Comparison of ENCODE assay signal across 8 mouse cellular contexts in genomic region chr6:91877885-91878651, GRCm38 (mm10). TPM values are rescaled to one million over a fixed set of nuclear protein-coding genes. Genes with fewer than 3 reads are reported as not detected.
DNase-seq lines count a peak whose midpoint lies in the region; ATAC-seq lines count a peak whose summit lies in the region.

Ccdc174 (plus strand) TSS chr6:91878053.

- H3K36me3 ChIP-seq in heart, embryonic 14.5 days (ENCODE audit: control insufficient read depth, insufficient read depth, low read length): peaks cover 24% of the 10 kb centered on the region
- H3K36me3 ChIP-seq in liver, embryonic 13.5 days: peaks cover 17% of the 10 kb centered on the region
- 0 out of 2 replicates have a peak, but pooled peaks cover 3% of the 10 kb centered on the region for H3K36me3 ChIP-seq in stomach, embryonic 16.5 days (ENCODE audit: control insufficient read depth, insufficient read depth, low read length)

- peak; percentile 98 for ATAC-seq in CD4-positive, CD25-positive, alpha-beta regulatory T cell, adult 4 months
- peak; percentile 82 for ATAC-seq in heart, embryonic 14.5 days (ENCODE audit: insufficient number of reproducible peaks, insufficient read depth, low FRiP score, low read depth)
- peak; percentile 97 for ATAC-seq in liver, embryonic 13.5 days (ENCODE audit: low read depth)
- peak; percentile 94 for ATAC-seq in stomach, embryonic 16.5 days (ENCODE audit: insufficient read depth, low FRiP score)

- WGBS in heart, embryonic 14.5 days: under 1% methylated on average over 47 of the region's 47 CpGs
- under 1% methylated on average over 47 of the region's 47 CpGs for WGBS in liver, embryonic 13.5 days (ENCODE audit: insufficient replicate concordance)
- WGBS in stomach, embryonic 16.5 days: under 1% methylated on average over 47 of the region's 47 CpGs

- H3K27ac ChIP-seq in heart, embryonic 14.5 days (replicated peaks in 1 of 2; ENCODE audit: control insufficient read depth in 1 of 2, insufficient read depth in 1 of 2, low read depth in 2 of 2, low read length in 2 of 2): peak within 1 kb of the TSS; percentile 65 to 73
- H3K27ac ChIP-seq in liver, embryonic 13.5 days: peak within 1 kb of the TSS; percentile 60
- peak within 1 kb of the TSS; percentile 34; the same call in 1 of the 2 replicates for H3K27ac ChIP-seq in stomach, embryonic 16.5 days (ENCODE audit: low read length)

- peak within 1 kb of the TSS; percentile 82 to 97 for H3K4me3 ChIP-seq in heart, embryonic 14.5 days (ENCODE audit: control insufficient read depth in 1 of 2, insufficient read depth in 1 of 2, low read depth in 1 of 2, low read length in 2 of 2)
- peak within 1 kb of the TSS; percentile 92 for H3K4me3 ChIP-seq in liver, embryonic 13.5 days (replicated peaks)
- peak within 1 kb of the TSS; percentile 98 for H3K4me3 ChIP-seq in stomach, embryonic 16.5 days (replicated peaks; ENCODE audit: low read length)

- peak within 1 kb of the TSS; percentile 67 for H3K4me2 ChIP-seq in heart, embryonic 14.5 days (ENCODE audit: low read length)
- H3K4me2 ChIP-seq in liver, embryonic 13.5 days: peak within 1 kb of the TSS; percentile 86
- peak within 1 kb of the TSS; percentile 82 for H3K4me2 ChIP-seq in stomach, embryonic 16.5 days (ENCODE audit: low read depth, low read length)

- peak; percentile 90 for DNase-seq in c-Kit-negative CD71-positive TER-119-positive erythroid progenitor cells, embryonic 14.5 days (ENCODE audit: low read depth, low spot score)
- peak; percentile 94 for DNase-seq in fibroblast of lung, adult 2 months (ENCODE audit: low read depth)
- DNase-seq in kidney, postnatal 14 days: peak; percentile 96
- peak; percentile 90 for DNase-seq in liver, embryonic 13.5 days
- peak; percentile 90 for DNase-seq in neural tube, embryonic 10.5 days (ENCODE audit: extremely low spot score, low spot score)

- H3K9me3 ChIP-seq in heart, embryonic 14.5 days (ENCODE audit: control insufficient read depth, low read length): no peaks in the 10 kb centered on the region
- H3K9me3 ChIP-seq in liver, embryonic 13.5 days (replicated peaks): no peaks in the 10 kb centered on the region
- H3K9me3 ChIP-seq in stomach, embryonic 16.5 days (replicated peaks; ENCODE audit: control insufficient read depth, low read length): no peaks in the 10 kb centered on the region

- peaks cover 0 to 11% of the 10 kb centered on the region in 2 experiments; a peak in 3 of 4 replicates for H3K4me1 ChIP-seq in heart, embryonic 14.5 days (ENCODE audit: control insufficient read depth in 2 of 2, insufficient read depth in 2 of 2, low read length in 2 of 2)
- peaks cover 28% of the 10 kb centered on the region for H3K4me1 ChIP-seq in liver, embryonic 13.5 days (replicated peaks)
- H3K4me1 ChIP-seq in stomach, embryonic 16.5 days (ENCODE audit: control insufficient read depth, insufficient read depth, low read length): peaks cover 5% of the 10 kb centered on the region

- peak within 1 kb of the TSS; percentile 93 for H3K9ac ChIP-seq in heart, embryonic 14.5 days (ENCODE audit: low read length)
- H3K9ac ChIP-seq in liver, embryonic 13.5 days: peak within 1 kb of the TSS; percentile 92
- peak within 1 kb of the TSS; percentile 96 for H3K9ac ChIP-seq in stomach, embryonic 16.5 days (ENCODE audit: low read length)

- no peaks in the 10 kb centered on the region for H3K27me3 ChIP-seq in heart, embryonic 14.5 days (ENCODE audit: control insufficient read depth, insufficient read depth, low read length)
- H3K27me3 ChIP-seq in liver, embryonic 13.5 days: no peaks in the 10 kb centered on the region
- 0 out of 2 replicates have a peak, but pooled peaks cover 2% of the 10 kb centered on the region for H3K27me3 ChIP-seq in stomach, embryonic 16.5 days (ENCODE audit: control insufficient read depth, insufficient read depth, low read length)

RNA-seq across cellular contexts. Expression of gene Ccdc174, which starts in this region (rescaled TPM):
- polyA plus RNA-seq in CD4-positive, CD25-positive, alpha-beta regulatory T cell, adult 4 months (2017; shearing (Covaris generic)): 10 to 100 TPM; 37.9 to 54.0 TPM
- 20.9 and 22.0 TPM in 2 replicates for polyA plus RNA-seq in heart, embryonic 14.5 days (2014; fragmentation: Nextera tagmentation; extraction: Ambion mirVana)
- polyA plus RNA-seq in liver, embryonic 13.5 days (2015; fragmentation: Nextera tagmentation; extraction: Ambion mirVana): 17.5 and 23.0 TPM in 2 replicates
- 28.2 TPM in 2 replicates for polyA plus RNA-seq in stomach, embryonic 16.5 days (2015; fragmentation: Nextera tagmentation; extraction: Ambion mirVana)

Comparison
In these comparisons a context has a peak if more than half of its experiments do, and no peak if none do; other contexts are left out.
1. Peak in every context shown above with its lines: DNase-seq, ATAC-seq, H3K4me3 ChIP-seq and H3K27ac ChIP-seq.